ENCODE assay signal across 8 mouse cellular contexts in the genomic region with DNA sequence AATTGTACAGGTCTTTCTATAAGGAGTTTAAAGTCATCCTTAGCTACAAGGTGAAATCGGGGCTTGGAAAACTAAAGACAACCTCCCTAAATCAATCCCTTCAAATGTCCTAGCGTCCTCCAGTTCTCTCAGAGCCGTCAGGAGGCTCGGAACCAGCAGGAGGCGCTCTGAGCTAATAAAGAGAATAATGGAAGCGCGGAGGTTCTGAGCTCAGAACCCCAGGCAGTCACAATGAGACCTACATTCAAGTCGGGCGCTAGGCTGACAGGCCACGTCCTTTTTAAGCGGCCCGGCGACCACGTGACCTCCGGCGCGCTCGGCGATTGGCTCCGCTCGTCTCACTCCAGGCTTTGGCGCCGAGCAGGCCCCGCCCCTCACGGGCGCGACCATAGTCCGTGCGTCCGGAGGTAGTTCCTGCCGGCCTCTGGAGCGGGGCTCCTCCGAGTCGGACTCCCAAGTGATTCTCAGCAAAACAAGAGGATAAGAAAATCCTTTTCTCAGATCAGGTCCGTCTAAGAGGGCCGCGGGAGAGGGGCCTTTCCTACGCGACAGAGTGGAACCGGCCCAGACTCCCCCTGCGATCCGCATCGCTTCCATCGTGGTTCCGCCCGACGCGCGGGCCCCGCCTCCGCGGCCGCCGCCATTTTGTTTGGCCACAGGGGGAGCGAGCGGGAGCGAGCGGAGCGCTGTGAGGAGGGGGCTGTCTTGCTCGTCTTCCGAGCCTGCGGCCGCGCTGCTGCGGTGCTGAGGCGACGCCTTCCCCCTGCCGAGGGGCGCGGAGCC. TPM values are rescaled to one million over a fixed set of nuclear protein-coding genes. Genes with fewer than 3 reads are reported as not detected.
DNase-seq lines count a peak whose midpoint lies in the region; ATAC-seq and TF ChIP-seq lines count a peak whose summit lies in the region.

TSS of gene Smc3 (plus strand) at position 642 of the 783 bp plus-strand sequence.

- in situ Hi-C loops in Patski (cut with MboI; ENCODE audit: low pct_unique_long_range_greater_than_20kb) = no loop called here

- peak; percentile 91 for DNase-seq in Patski (ENCODE audit: low read depth, low spot score)
- peak; percentile 100 for DNase-seq in cerebellum, postnatal 14 days
- DNase-seq in frontal cortex, postnatal 14 days (ENCODE audit: low spot score in 2 of 2) = peak; percentile 98 to 100
- DNase-seq in layer of hippocampus, postnatal 25 days (ENCODE audit: extremely low spot score in 1 of 2, low spot score in 1 of 2) = peak; percentile 99
- peak; percentile 99 for DNase-seq in lung, postnatal 25 days (ENCODE audit: low spot score)
- DNase-seq in retina, embryonic 14.5 days (ENCODE audit: low spot score) = peak; percentile 99
- peak; percentile 100 for DNase-seq in thymus, postnatal 4 days

- peak within 1 kb of the TSS; percentile 96 for H3K4me3 ChIP-seq in hindbrain, embryonic 13.5 days

- peak within 1 kb of the TSS; percentile 92 for H3K9ac ChIP-seq in hindbrain, embryonic 13.5 days

- under 1% methylated on average over 70 of the region's 70 CpGs for WGBS in hindbrain, embryonic 13.5 days

- peak; percentile 98 for TF ChIP-seq CTCF in Patski (IDR thresholded peaks at IDR 0.05)

- peaks cover 10% of the 10 kb centered on the region for H3K36me3 ChIP-seq in hindbrain, embryonic 13.5 days

- POLR2A ChIA-PET in Patski (lab: Charles Lee) = interaction anchor here (0.6 kb wide), 2 partner anchors 69 to 292 kb away, joined by 3 read pairs; partner anchors contain the start of gene Pdcd4

- H3K27me3 ChIP-seq in Patski = peaks cover 7% of the 10 kb centered on the region
- H3K27me3 ChIP-seq in hindbrain, embryonic 13.5 days = no peaks in the 10 kb centered on the region

- H3K4me1 ChIP-seq in hindbrain, embryonic 13.5 days (replicated peaks) = peaks cover 21% of the 10 kb centered on the region

- no peaks in the 10 kb centered on the region for H3K9me3 ChIP-seq in hindbrain, embryonic 13.5 days

- ATAC-seq in Patski = peak; percentile 94
- peak; percentile 96 for ATAC-seq in hindbrain, embryonic 13.5 days (ENCODE audit: low FRiP score)

- H3K4me2 ChIP-seq in hindbrain, embryonic 13.5 days = peak within 1 kb of the TSS; percentile 94

- H3K27ac ChIP-seq in hindbrain, embryonic 13.5 days = peak within 1 kb of the TSS; percentile 97

- CTCF ChIA-PET in Patski (lab: Charles Lee) = interaction anchor here (0.7 to 1.5 kb wide), 14 partner anchors 9 to 208 kb away, joined by 3 to 7 read pairs (median 4); no protein-coding TSS in a partner anchor

RNA-seq across cellular contexts. Expression of gene Smc3, which starts in this region (rescaled TPM):
- 60.2 TPM for polyA plus RNA-seq in Patski (2021)
- polyA plus RNA-seq in hindbrain, embryonic 13.5 days (2015; fragmentation: Nextera tagmentation; extraction: Ambion mirVana) = 68.0 and 69.6 TPM in 2 replicates
- total RNA-seq in layer of hippocampus, postnatal 25 days (2021) = 10 to 100 TPM; 37.7 to 42.4 TPM

Comparison
In these comparisons a context has a peak if more than half of its experiments do, and no peak if none do; other contexts are left out.
1. Peak in every context shown above with its lines: DNase-seq, ATAC-seq, H3K4me3 ChIP-seq and H3K27ac ChIP-seq.